Mouse (Mus musculus): Measurements from ENCODE around the gene Gm47995. TPM values are rescaled to one million over a fixed set of nuclear protein-coding genes. Genes with fewer than 3 reads are reported as not detected.

Gene Gm47995
- not detected in 2 replicates for polyA plus RNA-seq (2021; fragmentation: Nextera tagmentation)
- long read RNA-seq, experiment 1, result 0 reads
- long read RNA-seq, experiment 2, result 0 reads

DNA sequence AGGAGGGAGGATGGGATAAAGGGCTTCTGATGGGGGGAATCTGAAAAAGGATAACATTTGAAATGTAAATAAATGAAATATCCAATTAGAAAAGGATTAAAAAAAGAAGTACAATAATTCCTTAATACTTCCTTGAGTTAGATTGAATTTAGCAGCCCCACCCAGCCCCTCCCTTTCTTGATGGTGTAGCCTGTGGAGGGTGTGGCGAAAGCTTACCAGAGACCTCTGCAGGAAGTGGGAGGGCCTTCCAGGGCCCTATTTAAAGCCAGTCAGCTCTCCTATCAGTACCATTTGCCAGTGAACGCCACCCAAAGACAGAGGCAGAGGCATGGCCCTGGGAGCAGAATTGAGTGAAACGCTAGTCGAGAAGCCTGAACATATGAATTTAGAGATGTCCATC lies at the start of gene Gm47995:
TSS of gene Gm47995 (plus strand) at position 329 of the 400 bp plus-strand sequence.

DNA sequence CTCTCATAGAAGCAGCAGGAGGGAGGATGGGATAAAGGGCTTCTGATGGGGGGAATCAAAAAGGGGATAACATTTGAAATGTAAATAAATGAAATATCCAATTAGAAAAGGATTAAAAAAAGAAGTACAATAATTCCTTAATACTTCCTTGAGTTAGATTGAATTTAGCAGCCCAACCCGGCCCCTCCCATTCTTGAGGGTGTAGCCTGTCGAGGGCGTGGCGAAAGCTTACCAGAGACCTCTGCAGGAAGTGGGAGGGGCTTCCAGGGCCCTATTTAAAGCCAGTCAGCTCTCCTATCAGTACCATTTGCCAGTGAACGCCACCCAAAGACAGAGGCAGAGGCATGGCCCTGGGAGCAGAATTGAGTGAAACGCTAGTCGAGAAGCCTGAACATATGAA lies 16.0 kb upstream of the Gm47995 start, which contains the start of gene Gm47985:
TSS of gene Gm47985 (plus strand) at position 272 of the 400 bp plus-strand sequence.

DNA sequence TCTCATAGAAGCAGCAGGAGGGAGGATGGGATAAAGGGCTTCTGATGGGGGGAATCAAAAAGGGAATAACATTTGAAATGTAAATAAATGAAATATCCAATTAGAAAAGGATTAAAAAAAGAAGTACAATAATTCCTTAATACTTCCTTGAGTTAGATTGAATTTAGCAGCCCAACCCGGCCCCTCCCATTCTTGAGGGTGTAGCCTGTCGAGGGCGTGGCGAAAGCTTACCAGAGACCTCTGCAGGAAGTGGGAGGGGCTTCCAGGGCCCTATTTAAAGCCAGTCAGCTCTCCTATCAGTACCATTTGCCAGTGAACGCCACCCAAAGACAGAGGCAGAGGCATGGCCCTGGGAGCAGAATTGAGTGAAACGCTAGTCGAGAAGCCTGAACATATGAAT lies 6.2 kb upstream of the Gm47995 start, which contains the start of gene Gm8947:
TSS of gene Gm8947 (plus strand) at position 302 of the 400 bp plus-strand sequence.

DNA sequence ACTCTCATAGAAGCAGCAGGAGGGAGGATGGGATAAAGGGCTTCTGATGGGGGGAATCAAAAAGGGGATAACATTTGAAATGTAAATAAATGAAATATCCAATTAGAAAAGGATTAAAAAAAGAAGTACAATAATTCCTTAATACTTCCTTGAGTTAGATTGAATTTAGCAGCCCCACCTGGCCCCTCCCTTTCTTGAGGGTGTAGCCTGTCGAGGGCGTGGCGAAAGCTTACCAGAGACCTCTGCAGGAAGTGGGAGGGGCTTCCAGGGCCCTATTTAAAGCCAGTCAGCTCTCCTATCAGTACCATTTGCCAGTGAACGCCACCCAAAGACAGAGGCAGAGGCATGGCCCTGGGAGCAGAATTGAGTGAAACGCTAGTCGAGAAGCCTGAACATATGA lies 5.6 kb downstream of the Gm47995 start, which contains the start of gene 3110040M04Rik:
TSS of gene 3110040M04Rik (plus strand) at position 304 of the 400 bp plus-strand sequence.

DNA sequence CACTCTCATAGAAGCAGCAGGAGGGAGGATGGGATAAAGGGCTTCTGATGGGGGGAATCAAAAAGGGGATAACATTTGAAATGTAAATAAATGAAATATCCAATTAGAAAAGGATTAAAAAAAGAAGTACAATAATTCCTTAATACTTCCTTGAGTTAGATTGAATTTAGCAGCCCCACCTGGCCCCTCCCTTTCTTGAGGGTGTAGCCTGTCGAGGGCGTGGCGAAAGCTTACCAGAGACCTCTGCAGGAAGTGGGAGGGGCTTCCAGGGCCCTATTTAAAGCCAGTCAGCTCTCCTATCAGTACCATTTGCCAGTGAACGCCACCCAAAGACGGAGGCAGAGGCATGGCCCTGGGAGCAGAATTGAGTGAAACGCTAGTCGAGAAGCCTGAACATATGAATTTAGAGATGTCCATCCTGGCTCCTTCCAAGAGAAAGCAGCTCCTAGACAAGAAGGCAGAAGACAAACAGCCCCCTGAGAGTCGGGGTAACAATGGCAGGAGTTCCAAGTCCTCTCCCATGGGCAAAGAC lies 11.6 kb downstream of the Gm47995 start, which contains the start of gene Gm47996:
TSS of gene Gm47996 (plus strand) at position 308 of the 532 bp plus-strand sequence.

Other genes with a start within 250 kb of the Gm47995 start
- 0.28 TPM in 2 replicates for gene Hmcn1, start 205.0 kb upstream of the Gm47995 start, polyA plus RNA-seq (2021; fragmentation: Nextera tagmentation)
- not detected in 2 replicates for gene Gm47985, start 15.9 kb upstream of the Gm47995 start, polyA plus RNA-seq (2021; fragmentation: Nextera tagmentation)
- not detected in 2 replicates for gene Gm8947, start 6.1 kb upstream of the Gm47995 start, polyA plus RNA-seq (2021; fragmentation: Nextera tagmentation)
- not detected in 2 replicates for gene 3110040M04Rik, start 5.7 kb downstream of the Gm47995 start, polyA plus RNA-seq (2021; fragmentation: Nextera tagmentation)
- not detected in 2 replicates for gene Gm47996, start 11.7 kb downstream of the Gm47995 start, polyA plus RNA-seq (2021; fragmentation: Nextera tagmentation)
- 27.5 and 30.5 TPM in 2 replicates for gene Ivns1abp, start 146.0 kb downstream of the Gm47995 start, polyA plus RNA-seq (2021; fragmentation: Nextera tagmentation)
- gene Swt1, start 230.0 kb downstream of the Gm47995 start, polyA plus RNA-seq (2021; fragmentation: Nextera tagmentation), result 5.3 and 5.6 TPM in 2 replicates
- 15.8 and 16.3 TPM in 2 replicates for gene Trmt1l, start 230.1 kb downstream of the Gm47995 start, polyA plus RNA-seq (2021; fragmentation: Nextera tagmentation)